Mouse (Mus musculus) heart, postnatal 0 days (tissue): ENCODE results near the gene Fiz1. TPM values are rescaled to one million over a fixed set of nuclear protein-coding genes. Genes with fewer than 3 reads are reported as not detected.

Experiments
- ATAC-seq: fragments of 200-750 bp; cut with Nextera tagmentation; 2 replicates; pipeline ENCODE4 v1.8.0; 2017; ENCODE audit warnings: low read depth, moderate number of reproducible peaks, moderate library complexity; ENCODE audit not compliant: insufficient read depth
- DNase-seq: peaks from one replicate; pipeline ENCODE4 v3.0.0-alpha.2; 2016; ENCODE audit warnings: low spot score
- H3K27ac ChIP-seq: fragments of 300-500 bp; sonication (generic); 2 replicates; pipeline ENCODE4 v1.5.1; 2014; ENCODE audit warnings: low read depth, mild to moderate bottlenecking
- H3K27me3 ChIP-seq: fragments of 300-500 bp; sonication (generic); 2 replicates; pipeline ENCODE4 v1.6.1; 2014; ENCODE audit warnings: low read length, mixed read lengths; ENCODE audit not compliant: control insufficient read depth, insufficient read depth
- H3K36me3 ChIP-seq: fragments of 300-500 bp; sonication (generic); replicated peaks from 2 replicates; pipeline ENCODE4 v1.6.1; 2014; ENCODE audit warnings: low read length, mixed read lengths; ENCODE audit not compliant: control insufficient read depth, insufficient read depth
- H3K4me1 ChIP-seq: fragments of 300-500 bp; sonication (generic); 2 replicates; pipeline ENCODE4 v1.6.1; 2014; ENCODE audit warnings: antibody characterized with exemption; ENCODE audit not compliant: control insufficient read depth, insufficient read depth
- H3K4me2 ChIP-seq: fragments of 300-500 bp; sonication (generic); 2 replicates; pipeline ENCODE4 v1.6.1; 2014; ENCODE audit warnings: low read depth, mild to moderate bottlenecking, low read length, moderate library complexity
- H3K4me3 ChIP-seq: fragments of 300-500 bp; sonication (generic); 2 replicates; pipeline ENCODE4 v1.5.1; 2014; ENCODE audit warnings: low read depth, low read length
- H3K9ac ChIP-seq: fragments of 300-500 bp; sonication (generic); replicated peaks from 2 replicates; pipeline ENCODE4 v1.6.1; 2014; ENCODE audit warnings: low read depth, low read length, mixed read lengths
- H3K9me3 ChIP-seq: fragments of 300-500 bp; sonication (generic); replicated peaks from 2 replicates; pipeline ENCODE4 v1.6.1; 2016; ENCODE audit warnings: low read length; ENCODE audit not compliant: control insufficient read depth
- CTCF ChIP-seq: IDR thresholded peaks from 2 replicates; pipeline ENCODE4 v1.5.1; 2016; ENCODE audit warnings: antibody characterized with exemption, control low read depth, low read depth
- EP300 ChIP-seq: IDR thresholded peaks from 2 replicates; pipeline ENCODE4 v1.6.1; 2016; ENCODE audit warnings: antibody characterized with exemption, low read depth
- WGBS: fragments of 180-500 bp; shearing (Covaris S2); extraction: QIAGEN DNeasy Blood & Tissue Kit; methylation state at CpG from one replicate; pipeline ENCODE4 v1.1.7; 2014; 5-methylcytosine and 5-hydroxymethylcytosine counted together
- polyA plus RNA-seq: library from polyadenylated mRNA; unstranded; fragments of >200 nt; fragmentation: Nextera tagmentation; extraction: Ambion mirVana; gene quantifications from 2 replicates; pipeline ENCODE4 v1.2.1, GENCODE M21; 2015
- total RNA-seq: library from RNA; depleted of rRNA; stranded (reverse); fragments of >200 nt; gene quantifications from 2 replicates; pipeline ENCODE4 v1.2.3, GENCODE M21; 2014; ENCODE audit warnings: low replicate concordance

Gene Fiz1
- total and polyA plus RNA-seq, 2 experiments from 2014 or later: 14.4 to 37.2 TPM

DNA sequence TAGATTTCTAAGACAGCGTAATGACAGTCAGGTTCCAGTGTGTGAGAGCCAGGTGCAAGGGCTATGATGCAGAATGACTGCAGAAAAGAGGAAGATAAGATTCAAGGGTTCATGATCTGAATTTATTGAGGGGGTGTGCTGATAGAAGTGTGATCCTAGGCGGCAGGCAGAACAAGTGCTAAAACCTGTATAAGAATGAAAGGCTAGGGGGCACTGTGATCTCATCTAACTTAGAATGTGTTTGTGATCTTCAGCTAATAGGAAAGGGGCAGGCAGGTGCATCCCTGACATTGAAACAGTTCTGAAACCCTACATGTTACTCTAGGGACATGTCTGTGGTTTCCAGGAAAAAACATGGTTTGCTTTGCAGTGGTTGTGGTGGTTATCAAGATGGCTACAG is 31.6 kb upstream of the Fiz1 start:
- Histone ChIP-seq H3K4me1 (peaks cover 6% of the 10 kb centered on the region), H3K4me2 (no peak overlapping the region), H3K9me3 (no peaks in the 10 kb centered on the region), H3K27ac (no peak overlapping the region), H3K27me3 (no peaks in the 10 kb centered on the region), H3K9ac (no peak overlapping the region), H3K36me3 (no peaks in the 10 kb centered on the region), H3K4me3 (no peak overlapping the region)
- TF ChIP-seq CTCF: peak; percentile 2; the same call in 1 of the 2 replicates
- TF ChIP-seq EP300: no peak
- no peak for ATAC-seq
- 62% methylated on average over 2 of the region's 2 CpGs for WGBS
- DNase-seq: no peak

- ATAC-seq: no peak
- DNase-seq: no peak
- no peaks in the 10 kb centered on the region for H3K9me3 ChIP-seq
Measured at GRCm38 (mm10) chr7:5044981-5045380, 30.5 kb upstream of the Fiz1 start.

GRCm38 (mm10) chr7:5038940-5039339 is 24.4 kb upstream of the Fiz1 start:
- ATAC-seq (no peak), DNase-seq (no peak)
- H3K9me3 ChIP-seq: no peaks in the 10 kb centered on the region
- TF ChIP-seq EP300 (no peak), CTCF (no peak)
- peaks cover 8% of the 10 kb centered on the region for H3K4me1 ChIP-seq
- peaks cover 18% of the 10 kb centered on the region for H3K36me3 ChIP-seq
- H3K27me3 ChIP-seq: no peaks in the 10 kb centered on the region
- 37% methylated on average over 5 of the region's 5 CpGs for WGBS
- H3K27ac ChIP-seq: peak overlapping the region; percentile 99; the same call in 1 of the 2 replicates
- H3K4me3 ChIP-seq: peak overlapping the region; percentile 81
- peak overlapping the region; percentile 88; the same call in 1 of the 2 replicates for H3K9ac ChIP-seq
- peak overlapping the region; percentile 58 for H3K4me2 ChIP-seq

More at GRCm38 (mm10) chr7:5044981-5045380, 30.5 kb upstream of the Fiz1 start:
- no peak overlapping the region for H3K9ac ChIP-seq
- H3K36me3 ChIP-seq: no peaks in the 10 kb centered on the region
- H3K4me3 ChIP-seq: no peak overlapping the region
- H3K27ac ChIP-seq: no peak overlapping the region
- no peaks in the 10 kb centered on the region for H3K27me3 ChIP-seq
- no peak overlapping the region for H3K4me2 ChIP-seq
- TF ChIP-seq EP300 (no peak), CTCF (no peak)
- H3K4me1 ChIP-seq: no peaks in the 10 kb centered on the region
- WGBS: 60% methylated on average over 2 of the region's 2 CpGs

- Histone ChIP-seq H3K4me3 (peak within 1 kb of the TSS; percentile 81), H3K9ac (peak within 1 kb of the TSS; percentile 88), H3K9me3 (no peaks in the 10 kb centered on the region), H3K27ac (peak within 1 kb of the TSS; percentile 99), H3K4me2 (peak within 1 kb of the TSS; percentile 58), H3K27me3 (no peaks in the 10 kb centered on the region), H3K4me1 (peaks cover 8% of the 10 kb centered on the region), H3K36me3 (peaks cover 24% of the 10 kb centered on the region)
- under 1% methylated on average over 48 of the region's 48 CpGs for WGBS
- DNase-seq (peak; percentile 89), ATAC-seq (peak; percentile 98)
- no peak for TF ChIP-seq CTCF
- peak; percentile 30; the same call in 1 of the 2 replicates for TF ChIP-seq EP300
Measured at GRCm38 (mm10) chr7:5038109-5038732, 23.7 kb upstream of the Fiz1 start, which contains the start of gene Zfp784. Gene Zfp784 (minus strand): TSS chr7:5038446.

DNA sequence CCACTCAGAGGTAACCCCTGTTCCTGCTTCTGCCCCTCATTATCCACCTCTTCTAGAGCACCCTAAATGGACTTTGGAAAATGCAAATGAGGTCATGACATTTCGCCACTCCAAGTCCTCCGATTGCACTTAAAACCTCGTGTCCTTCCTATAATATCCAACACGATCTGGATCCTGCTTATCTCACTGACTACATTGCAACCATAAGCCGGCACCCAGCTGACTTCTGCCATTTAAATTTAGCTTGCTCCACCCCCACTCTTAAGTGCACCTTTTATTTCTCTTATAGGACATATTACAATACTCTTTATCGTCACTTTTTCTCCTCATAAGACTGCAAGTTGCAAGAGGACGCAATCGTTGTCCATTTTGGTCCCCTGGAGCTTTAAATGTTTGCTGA is 23.0 kb upstream of the Fiz1 start:
- Histone ChIP-seq H3K27ac (peak overlapping the region; percentile 99), H3K27me3 (no peaks in the 10 kb centered on the region), H3K4me1 (peaks cover 8% of the 10 kb centered on the region), H3K4me3 (peak overlapping the region; percentile 81), H3K9ac (peak overlapping the region; percentile 88; the same call in 1 of the 2 replicates), H3K9me3 (no peaks in the 10 kb centered on the region), H3K4me2 (peak overlapping the region; percentile 58), H3K36me3 (peaks cover 31% of the 10 kb centered on the region)
- DNase-seq (no peak), ATAC-seq (no peak)
- WGBS: 65% methylated on average over 8 of the region's 8 CpGs
- TF ChIP-seq CTCF (no peak), EP300 (no peak)
